Mouse (Mus musculus): ENCODE results near the gene Zfp874b. TPM values are rescaled to one million over a fixed set of nuclear protein-coding genes. Genes with fewer than 3 reads are reported as not detected.

The Zfp874b gene
- polyA plus RNA-seq, 1 experiment from 2014 or later, result 1.2 TPM

Other genes with a start within 250 kb of the Zfp874b start
- gene Zfp458, start 205.8 kb downstream of the Zfp874b start, polyA plus RNA-seq (2014; fragmentation: Nextera tagmentation; extraction: Ambion mirVana), result 2.6 and 2.9 TPM in 2 replicates
- gene Zfp457, start 177.8 kb downstream of the Zfp874b start, polyA plus RNA-seq (2014; fragmentation: Nextera tagmentation; extraction: Ambion mirVana), result 0.12 and 0.40 TPM in 2 replicates
- gene Zfp595, start 151.7 kb downstream of the Zfp874b start, polyA plus RNA-seq (2014; fragmentation: Nextera tagmentation; extraction: Ambion mirVana), result 2.1 and 2.5 TPM in 2 replicates
- gene Gm28044, start 123.7 kb downstream of the Zfp874b start, polyA plus RNA-seq (2014; fragmentation: Nextera tagmentation; extraction: Ambion mirVana), result not detected in 2 replicates
- 1.1 and 1.2 TPM in 2 replicates for gene Zfp953, start 123.7 kb downstream of the Zfp874b start, polyA plus RNA-seq (2014; fragmentation: Nextera tagmentation; extraction: Ambion mirVana)
- 0.41 TPM in 1 of 2 replicates, not detected in the other for gene Gm28041, start 108.5 kb downstream of the Zfp874b start, polyA plus RNA-seq (2014; fragmentation: Nextera tagmentation; extraction: Ambion mirVana)
- 0.92 and 1.3 TPM in 2 replicates for gene Zfp456, start 108.4 kb downstream of the Zfp874b start, polyA plus RNA-seq (2014; fragmentation: Nextera tagmentation; extraction: Ambion mirVana)
- 3.6 and 4.0 TPM in 2 replicates for gene Zfp429, start 84.4 kb downstream of the Zfp874b start, polyA plus RNA-seq (2014; fragmentation: Nextera tagmentation; extraction: Ambion mirVana)
- gene Zfp459, start 62.8 kb downstream of the Zfp874b start, polyA plus RNA-seq (2014; fragmentation: Nextera tagmentation; extraction: Ambion mirVana), result 0.26 and 1.3 TPM in 2 replicates
- gene Zfp874a, start 32.6 kb downstream of the Zfp874b start, polyA plus RNA-seq (2014; fragmentation: Nextera tagmentation; extraction: Ambion mirVana), result 7.5 and 9.4 TPM in 2 replicates
- 17.9 and 19.6 TPM in 2 replicates for gene Zfp58, start 16.3 kb upstream of the Zfp874b start, polyA plus RNA-seq (2014; fragmentation: Nextera tagmentation; extraction: Ambion mirVana)
- gene Gm26965, start 41.9 kb upstream of the Zfp874b start, polyA plus RNA-seq (2014; fragmentation: Nextera tagmentation; extraction: Ambion mirVana), result not detected in 2 replicates
- 31.7 and 34.9 TPM in 2 replicates for gene Zfp87, start 41.9 kb upstream of the Zfp874b start, polyA plus RNA-seq (2014; fragmentation: Nextera tagmentation; extraction: Ambion mirVana)
- gene Zfp748, start 69.6 kb upstream of the Zfp874b start, polyA plus RNA-seq (2014; fragmentation: Nextera tagmentation; extraction: Ambion mirVana), result 18.8 and 21.4 TPM in 2 replicates
- gene Zfp729b, start 125.4 kb upstream of the Zfp874b start, polyA plus RNA-seq (2014; fragmentation: Nextera tagmentation; extraction: Ambion mirVana), result 4.7 and 5.3 TPM in 2 replicates
- gene Gm49345, start 153.5 kb upstream of the Zfp874b start, polyA plus RNA-seq (2014; fragmentation: Nextera tagmentation; extraction: Ambion mirVana), result 0.27 TPM in 1 of 2 replicates, not detected in the other
- 2.6 and 5.0 TPM in 2 replicates for gene Zfp729a, start 153.5 kb upstream of the Zfp874b start, polyA plus RNA-seq (2014; fragmentation: Nextera tagmentation; extraction: Ambion mirVana)
- gene Zfp738, start 202.8 kb upstream of the Zfp874b start, polyA plus RNA-seq (2014; fragmentation: Nextera tagmentation; extraction: Ambion mirVana), result 10.5 and 13.4 TPM in 2 replicates
- gene Zfp65, start 244.9 kb upstream of the Zfp874b start, polyA plus RNA-seq (2014; fragmentation: Nextera tagmentation; extraction: Ambion mirVana), result 5.7 TPM in 2 replicates

Data from midbrain, embryonic 11.5 days (tissue).